Mouse (Mus musculus): Measurements from ENCODE around the gene Cd46. TPM values are rescaled to one million over a fixed set of nuclear protein-coding genes. Genes with fewer than 3 reads are reported as not detected.

Cd46 gene
- polyA plus RNA-seq, 1 experiment from 2014 or later, result 1.4 TPM

GRCm38 (mm10) chr1:195017626-195018025, 74.4 kb downstream of the Cd46 start:
- Histone ChIP-seq H3K4me2 (replicated peaks) (no peak overlapping the region), H3K9me3 (no peaks in the 10 kb centered on the region), H3K27me3 (no peaks in the 10 kb centered on the region), H3K4me1 (0 out of 2 replicates have a peak, but pooled peaks cover 3% of the 10 kb centered on the region), H3K4me3 (no peak overlapping the region), H3K9ac (replicated peaks) (no peak overlapping the region), H3K36me3 (no peaks in the 10 kb centered on the region), H3K27ac (replicated peaks) (no peak overlapping the region)
- ATAC-seq (ENCODE audit: low FRiP score, low read depth), result no peak
- 84% methylated on average over 4 of the region's 4 CpGs for WGBS

- peak; percentile 56 for ATAC-seq (ENCODE audit: low FRiP score, low read depth)
- Histone ChIP-seq H3K27ac (replicated peaks) (no peak overlapping the region), H3K4me3 (no peak overlapping the region), H3K4me2 (replicated peaks) (no peak overlapping the region; the same call in 1 of the 2 replicates), H3K4me1 (0 out of 2 replicates have a peak, but pooled peaks cover 3% of the 10 kb centered on the region), H3K27me3 (no peaks in the 10 kb centered on the region), H3K36me3 (no peaks in the 10 kb centered on the region), H3K9me3 (no peaks in the 10 kb centered on the region), H3K9ac (replicated peaks) (no peak overlapping the region)
- 66% methylated on average over 11 of the region's 11 CpGs for WGBS
Observed at GRCm38 (mm10) chr1:195016811-195017501, 75.1 kb downstream of the Cd46 start.

- ATAC-seq (ENCODE audit: low FRiP score, low read depth), result no peak
- H3K9ac ChIP-seq (replicated peaks), result no peak overlapping the region
- no peaks in the 10 kb centered on the region for H3K27me3 ChIP-seq
- no peaks in the 10 kb centered on the region for H3K9me3 ChIP-seq
- H3K4me3 ChIP-seq, result no peak overlapping the region
- no peaks in the 10 kb centered on the region for H3K36me3 ChIP-seq
- 96% methylated on average over 1 of the region's 1 CpGs for WGBS
- H3K4me1 ChIP-seq, result 0 out of 2 replicates have a peak, but pooled peaks cover 3% of the 10 kb centered on the region
- H3K4me2 ChIP-seq (replicated peaks), result no peak overlapping the region
- no peak overlapping the region for H3K27ac ChIP-seq (replicated peaks)
Observed at GRCm38 (mm10) chr1:195015281-195015680, 76.8 kb downstream of the Cd46 start.

- WGBS, result 90% methylated on average over 3 of the region's 3 CpGs
- no peak overlapping the region for H3K4me3 ChIP-seq
- no peaks in the 10 kb centered on the region for H3K9me3 ChIP-seq
- no peaks in the 10 kb centered on the region for H3K27me3 ChIP-seq
- no peak overlapping the region for H3K9ac ChIP-seq (replicated peaks)
- H3K4me2 ChIP-seq (replicated peaks), result no peak overlapping the region
- no peak overlapping the region for H3K27ac ChIP-seq (replicated peaks)
- H3K4me1 ChIP-seq, result 0 out of 2 replicates have a peak, but pooled peaks cover 3% of the 10 kb centered on the region
- H3K36me3 ChIP-seq, result no peaks in the 10 kb centered on the region
- no peak for ATAC-seq (ENCODE audit: low FRiP score, low read depth)
Observed at GRCm38 (mm10) chr1:195014201-195014885, 77.7 kb downstream of the Cd46 start.

GRCm38 (mm10) chr1:195012531-195012930, 79.5 kb downstream of the Cd46 start:
- Histone ChIP-seq H3K4me3 (no peak overlapping the region), H3K4me2 (replicated peaks) (no peak overlapping the region), H3K27me3 (no peaks in the 10 kb centered on the region), H3K9ac (replicated peaks) (no peak overlapping the region), H3K27ac (replicated peaks) (no peak overlapping the region), H3K36me3 (no peaks in the 10 kb centered on the region), H3K4me1 (0 out of 2 replicates have a peak, but pooled peaks cover 3% of the 10 kb centered on the region), H3K9me3 (no peaks in the 10 kb centered on the region)
- ATAC-seq (ENCODE audit: low FRiP score, low read depth), result no peak
- 81% methylated on average over 2 of the region's 2 CpGs for WGBS

- Histone ChIP-seq H3K27me3 (no peaks in the 10 kb centered on the region), H3K9ac (replicated peaks) (no peak overlapping the region), H3K4me2 (replicated peaks) (no peak overlapping the region), H3K4me3 (no peak overlapping the region), H3K9me3 (no peaks in the 10 kb centered on the region), H3K4me1 (no peaks in the 10 kb centered on the region), H3K27ac (replicated peaks) (no peak overlapping the region), H3K36me3 (no peaks in the 10 kb centered on the region)
- ATAC-seq (ENCODE audit: low FRiP score, low read depth), result no peak
Observed at GRCm38 (mm10) chr1:195006267-195006666, 85.8 kb downstream of the Cd46 start.

- Histone ChIP-seq H3K27me3 (no peaks in the 10 kb centered on the region), H3K4me1 (no peaks in the 10 kb centered on the region), H3K36me3 (no peaks in the 10 kb centered on the region), H3K4me3 (no peak overlapping the region), H3K9ac (replicated peaks) (no peak overlapping the region), H3K9me3 (no peaks in the 10 kb centered on the region), H3K27ac (replicated peaks) (no peak overlapping the region), H3K4me2 (replicated peaks) (no peak overlapping the region)
- no peak for ATAC-seq (ENCODE audit: low FRiP score, low read depth)
- WGBS, result 68% methylated on average over 1 of the region's 1 CpGs
Observed at GRCm38 (mm10) chr1:195004194-195004593, 87.9 kb downstream of the Cd46 start.

- WGBS, result 89% methylated on average over 4 of the region's 4 CpGs
- no peak for ATAC-seq (ENCODE audit: low FRiP score, low read depth)
- no peak overlapping the region for H3K4me2 ChIP-seq (replicated peaks)
- no peak overlapping the region for H3K9ac ChIP-seq (replicated peaks)
- H3K4me3 ChIP-seq, result no peak overlapping the region
- H3K36me3 ChIP-seq, result no peaks in the 10 kb centered on the region
- no peaks in the 10 kb centered on the region for H3K4me1 ChIP-seq
- H3K27me3 ChIP-seq, result no peaks in the 10 kb centered on the region
- no peak overlapping the region for H3K27ac ChIP-seq (replicated peaks)
- no peaks in the 10 kb centered on the region for H3K9me3 ChIP-seq
Observed at GRCm38 (mm10) chr1:195003328-195003727, 88.7 kb downstream of the Cd46 start.

GRCm38 (mm10) chr1:194998396-194998795, 93.7 kb downstream of the Cd46 start:
- no peaks in the 10 kb centered on the region for H3K4me1 ChIP-seq
- H3K9ac ChIP-seq (replicated peaks), result no peak overlapping the region
- no peaks in the 10 kb centered on the region for H3K27me3 ChIP-seq
- H3K9me3 ChIP-seq, result no peaks in the 10 kb centered on the region
- ATAC-seq (ENCODE audit: low FRiP score, low read depth), result no peak
- H3K4me2 ChIP-seq (replicated peaks), result no peak overlapping the region
- H3K4me3 ChIP-seq, result no peak overlapping the region
- 82% methylated on average over 1 of the region's 1 CpGs for WGBS
- no peaks in the 10 kb centered on the region for H3K36me3 ChIP-seq
- no peak overlapping the region for H3K27ac ChIP-seq (replicated peaks)

GRCm38 (mm10) chr1:194995196-194995595, 96.9 kb downstream of the Cd46 start:
- no peak overlapping the region for H3K9ac ChIP-seq (replicated peaks)
- H3K27me3 ChIP-seq, result no peaks in the 10 kb centered on the region
- H3K9me3 ChIP-seq, result no peaks in the 10 kb centered on the region
- H3K4me1 ChIP-seq, result no peaks in the 10 kb centered on the region
- 95% methylated on average over 2 of the region's 2 CpGs for WGBS
- no peak overlapping the region for H3K4me2 ChIP-seq (replicated peaks)
- H3K4me3 ChIP-seq, result no peak overlapping the region
- ATAC-seq (ENCODE audit: low FRiP score, low read depth), result no peak
- no peak overlapping the region for H3K27ac ChIP-seq (replicated peaks)
- no peaks in the 10 kb centered on the region for H3K36me3 ChIP-seq

- H3K4me1 ChIP-seq, result no peaks in the 10 kb centered on the region
- no peak overlapping the region for H3K4me3 ChIP-seq
- no peaks in the 10 kb centered on the region for H3K9me3 ChIP-seq
- no peak overlapping the region for H3K4me2 ChIP-seq (replicated peaks)
- no peaks in the 10 kb centered on the region for H3K36me3 ChIP-seq
- H3K9ac ChIP-seq (replicated peaks), result no peak overlapping the region
- no peaks in the 10 kb centered on the region for H3K27me3 ChIP-seq
- no peak overlapping the region for H3K27ac ChIP-seq (replicated peaks)
- 86% methylated on average over 5 of the region's 5 CpGs for WGBS
- ATAC-seq (ENCODE audit: low FRiP score, low read depth), result no peak
Observed at GRCm38 (mm10) chr1:194994262-194994661, 97.8 kb downstream of the Cd46 start.

- H3K4me1 ChIP-seq, result no peaks in the 10 kb centered on the region
- H3K9me3 ChIP-seq, result no peaks in the 10 kb centered on the region
- WGBS, result 89% methylated on average over 1 of the region's 1 CpGs
- no peak overlapping the region for H3K27ac ChIP-seq (replicated peaks)
- ATAC-seq (ENCODE audit: low FRiP score, low read depth), result no peak
- no peak overlapping the region for H3K4me2 ChIP-seq (replicated peaks)
- no peak overlapping the region for H3K4me3 ChIP-seq
- H3K36me3 ChIP-seq, result no peaks in the 10 kb centered on the region
- no peaks in the 10 kb centered on the region for H3K27me3 ChIP-seq
- no peak overlapping the region for H3K9ac ChIP-seq (replicated peaks)
Observed at GRCm38 (mm10) chr1:194993409-194993988, 98.5 kb downstream of the Cd46 start.

All from midbrain, embryonic 12.5 days (tissue).